Mouse (Mus musculus) spleen, postnatal 4 days (tissue): ENCODE results near the gene Cnih3.

Experiments used
- DNase-seq, 2 experiments: peaks; one replicate each; pipeline ENCODE4 v3.0.0; 2022; ENCODE audit warnings: low spot score in 2 of 2

Gene Cnih3

GRCm38 (mm10) chr1:181352367-181353199, at the start of gene Cnih3:
Gene Cnih3 (plus strand): TSS chr1:181352628.
- DNase-seq = no peak

- no peak for DNase-seq
Observed at GRCm38 (mm10) chr1:181307981-181308380, 44.4 kb upstream of the Cnih3 start.

DNA sequence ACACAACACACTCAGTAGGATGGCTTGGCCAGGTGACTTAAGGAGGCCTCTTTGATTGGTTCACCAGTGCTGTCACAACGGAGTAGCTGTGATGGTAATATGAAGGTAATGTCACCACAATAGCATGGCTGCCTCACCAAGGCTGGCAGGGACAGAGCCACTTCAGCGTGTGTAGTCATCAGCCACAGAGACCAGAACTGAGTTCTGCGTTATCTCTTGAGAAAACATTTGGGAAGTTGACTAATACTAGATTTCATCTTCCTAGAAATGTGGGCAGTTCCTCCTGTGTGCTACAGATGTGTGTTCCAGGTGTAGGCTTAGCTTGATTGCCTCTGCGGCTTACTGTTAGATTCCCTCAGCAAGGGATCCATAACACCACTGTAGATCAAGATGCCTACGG, 41.7 kb upstream of the Cnih3 start:
- no peak for DNase-seq

DNA sequence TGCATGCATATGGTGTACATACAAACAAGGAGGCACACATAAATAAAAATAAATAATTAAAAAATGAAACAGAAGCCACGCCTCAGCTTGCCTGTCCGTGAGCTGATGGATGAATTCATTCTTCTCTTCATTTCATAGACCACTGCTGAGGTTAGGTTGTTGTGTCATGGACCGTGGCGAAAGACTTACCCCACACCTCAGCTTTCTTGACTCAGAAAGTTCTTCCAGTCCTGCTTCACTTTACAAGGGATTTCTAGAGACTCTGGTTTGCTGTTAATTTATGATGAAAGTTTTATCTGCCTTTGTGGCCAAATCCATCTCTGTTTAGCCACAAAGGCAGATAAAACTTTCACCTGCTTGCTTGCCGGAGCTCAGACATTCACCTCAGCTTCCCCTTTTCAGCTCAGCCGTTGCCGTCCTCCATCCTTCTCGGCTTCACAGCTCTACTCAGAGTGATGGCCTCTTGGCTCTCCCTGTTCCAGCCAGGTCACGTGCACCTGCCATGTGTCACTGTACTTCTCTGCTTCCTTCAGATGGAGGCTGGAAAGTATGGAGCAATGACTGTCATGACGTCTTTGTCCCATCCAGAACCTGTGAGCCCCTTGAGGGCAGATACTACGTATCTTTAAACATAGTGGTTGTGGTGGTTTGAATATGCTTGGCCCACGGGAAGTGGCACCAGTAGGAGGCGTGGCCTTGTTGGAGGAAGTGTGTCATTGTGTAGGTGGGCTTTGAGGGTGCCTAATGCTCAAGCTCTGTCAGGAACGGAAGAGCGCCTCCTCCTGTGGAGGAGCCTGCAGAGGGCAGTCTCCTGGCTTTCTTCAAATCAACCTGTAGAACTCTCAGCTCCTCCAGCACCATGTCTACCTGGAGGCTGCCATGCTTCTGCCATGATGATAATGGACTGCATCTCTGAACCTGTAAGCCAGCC, 40.0 kb upstream of the Cnih3 start:
- DNase-seq = no peak

GRCm38 (mm10) chr1:181313046-181313415, 39.4 kb upstream of the Cnih3 start:
- DNase-seq = no peak

DNA sequence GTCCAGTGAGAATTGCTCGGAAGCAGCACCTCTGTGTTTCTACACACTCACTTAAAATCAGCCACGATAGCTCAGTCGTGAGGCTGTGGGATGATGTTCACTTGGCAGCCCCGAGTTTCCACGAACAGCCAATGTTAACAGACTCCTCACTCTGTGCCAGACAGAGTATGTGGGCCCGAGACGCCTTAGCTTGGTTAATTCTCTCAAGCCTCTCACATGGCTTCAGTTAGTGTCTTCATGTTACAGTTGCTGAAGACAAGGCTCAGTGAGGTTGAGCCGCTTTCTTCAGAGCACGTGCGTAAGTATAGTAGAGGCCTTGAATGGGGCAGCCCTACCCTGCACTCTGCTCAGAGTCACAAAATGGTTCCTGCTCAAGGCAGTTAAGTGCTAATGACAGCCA, 38.1 kb upstream of the Cnih3 start:
- no peak for DNase-seq

DNA sequence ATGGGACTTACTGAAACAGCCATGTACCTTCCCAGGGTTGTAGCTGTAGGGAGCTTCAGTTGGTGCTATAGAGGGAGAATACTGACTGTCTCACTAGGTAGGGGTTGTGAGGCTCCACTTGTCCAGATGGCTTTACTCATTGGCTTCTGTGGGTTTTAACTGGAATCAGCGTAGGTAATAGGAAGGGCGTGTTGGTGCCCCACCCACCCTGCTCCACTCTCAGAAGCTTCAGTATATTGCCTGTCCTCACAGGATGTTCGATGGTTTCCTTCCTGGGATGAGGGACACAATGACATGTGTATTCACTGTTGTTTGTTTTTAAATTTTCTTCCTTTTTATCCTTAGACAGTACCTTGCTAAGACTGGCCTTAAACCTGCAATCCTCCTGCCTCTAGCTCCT, 37.1 kb upstream of the Cnih3 start:
- no peak for DNase-seq

- DNase-seq = no peak
Observed at GRCm38 (mm10) chr1:181316571-181316970, 35.9 kb upstream of the Cnih3 start.

DNA sequence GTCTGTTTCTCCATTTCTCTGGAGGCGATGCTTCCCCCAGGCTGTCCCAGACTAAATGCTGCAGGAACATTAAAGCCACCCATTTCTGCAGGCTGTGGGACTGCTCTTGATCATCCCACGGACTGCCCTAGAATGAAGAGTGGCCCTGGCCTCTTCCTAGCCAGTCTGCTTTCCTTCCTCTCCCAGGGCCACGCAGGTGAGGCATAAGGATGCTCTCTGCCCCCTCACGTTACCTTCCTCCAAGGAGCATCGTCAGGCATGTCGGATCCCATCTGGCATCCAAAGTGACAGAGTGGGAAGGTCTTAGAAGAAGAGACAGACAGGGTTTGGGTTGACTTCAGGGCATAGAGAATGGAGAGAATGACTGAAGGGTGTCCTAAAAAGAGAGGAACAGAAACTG, 33.0 kb upstream of the Cnih3 start:
- no peak for DNase-seq

DNA sequence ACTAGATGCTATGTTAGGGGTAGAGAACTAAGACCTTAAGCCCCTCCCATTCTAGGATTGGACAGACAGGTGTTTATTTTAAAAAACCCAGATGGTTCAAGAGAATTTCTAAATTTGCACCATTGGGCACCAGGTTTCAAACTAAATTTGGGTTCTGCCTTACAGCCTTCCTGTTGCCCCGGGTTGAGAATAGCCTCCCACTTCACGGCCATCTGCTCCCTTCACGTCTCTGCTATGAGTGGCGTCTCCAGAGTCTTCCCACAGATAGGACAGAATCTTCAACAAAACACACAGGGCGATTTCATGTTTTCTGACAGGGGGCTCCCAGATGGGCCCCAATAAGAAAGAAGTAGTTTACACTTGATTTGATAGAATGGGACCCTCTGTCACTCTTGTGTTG, 31.3 kb upstream of the Cnih3 start:
- DNase-seq = no peak

DNA sequence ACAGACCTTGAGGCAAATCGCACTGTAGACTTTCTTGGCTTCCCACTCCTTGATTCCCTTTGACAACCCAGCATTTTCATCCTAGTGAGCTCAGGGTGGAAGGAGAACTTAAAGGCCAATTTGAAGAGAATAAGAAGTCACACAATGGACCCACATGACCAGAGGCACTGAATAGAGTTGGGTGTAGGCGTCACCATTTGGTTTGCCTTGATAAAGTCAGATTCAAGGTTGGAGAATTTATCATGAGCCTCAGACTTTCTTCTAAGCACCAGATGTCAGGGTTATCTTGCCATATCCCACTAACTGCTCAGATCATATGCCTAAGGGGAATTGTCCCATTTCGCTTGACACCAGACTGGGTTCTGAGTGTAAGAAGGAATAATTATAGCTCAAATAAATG, 29.3 kb upstream of the Cnih3 start:
- no peak for DNase-seq

DNA sequence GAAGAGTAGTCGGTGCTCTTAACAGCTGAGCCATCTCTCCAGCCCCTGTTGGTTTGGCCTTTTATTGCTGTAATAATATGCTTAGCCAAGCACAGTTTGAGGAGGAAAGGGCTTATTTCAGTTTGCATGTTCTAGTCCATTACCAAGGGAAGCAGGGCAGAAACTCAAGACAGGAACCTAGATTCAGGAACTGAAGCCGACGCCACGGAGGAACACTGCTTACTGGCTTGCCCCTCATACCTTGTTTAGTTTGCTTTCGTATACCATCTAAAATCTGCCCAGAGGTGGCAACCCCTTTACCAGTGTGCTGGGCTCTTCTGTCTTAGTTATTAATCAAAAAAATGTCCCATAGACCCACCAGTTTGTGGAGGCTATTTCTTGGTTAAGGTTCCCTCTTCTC, 25.3 kb upstream of the Cnih3 start:
- DNase-seq = no peak

- DNase-seq = no peak
Observed at GRCm38 (mm10) chr1:181327636-181328420, 24.6 kb upstream of the Cnih3 start.

GRCm38 (mm10) chr1:181329110-181329509, 23.3 kb upstream of the Cnih3 start:
- no peak for DNase-seq

DNA sequence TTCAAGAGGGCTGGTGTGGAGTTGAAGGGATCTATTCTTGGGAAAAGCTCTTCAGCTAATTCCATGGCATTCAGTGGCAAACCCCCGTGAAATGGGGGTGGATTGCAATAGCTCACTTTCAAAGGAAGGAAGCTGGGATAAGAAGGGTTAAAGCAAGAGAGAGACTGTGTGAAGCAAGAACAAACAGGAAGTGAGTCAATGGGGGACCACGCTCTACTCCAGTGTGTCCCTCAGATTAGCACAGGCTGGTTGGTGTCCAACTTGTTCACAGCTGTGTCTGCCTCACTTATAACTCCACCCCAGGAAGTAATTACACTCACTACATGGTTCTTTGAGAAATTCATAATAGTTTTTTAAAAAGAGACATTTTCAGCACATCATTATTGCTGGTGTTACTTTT, 19.8 kb upstream of the Cnih3 start:
- DNase-seq = no peak

GRCm38 (mm10) chr1:181334329-181335018, 18.0 kb upstream of the Cnih3 start:
- DNase-seq = peak; percentile 79 to 85

GRCm38 (mm10) chr1:181335019-181335365, 17.4 kb upstream of the Cnih3 start:
- DNase-seq = peak in 1 of 2 experiments; percentile 73

- DNase-seq = peak in 1 of 2 experiments; percentile 73
Observed at GRCm38 (mm10) chr1:181335388-181335787, 17.0 kb upstream of the Cnih3 start.

GRCm38 (mm10) chr1:181336857-181337256, 15.6 kb upstream of the Cnih3 start:
- DNase-seq = no peak

- no peak for DNase-seq
Observed at GRCm38 (mm10) chr1:181339106-181339505, 13.3 kb upstream of the Cnih3 start.

GRCm38 (mm10) chr1:181345547-181345946, 6.9 kb upstream of the Cnih3 start:
- DNase-seq = peak; percentile 49 to 77

DNA sequence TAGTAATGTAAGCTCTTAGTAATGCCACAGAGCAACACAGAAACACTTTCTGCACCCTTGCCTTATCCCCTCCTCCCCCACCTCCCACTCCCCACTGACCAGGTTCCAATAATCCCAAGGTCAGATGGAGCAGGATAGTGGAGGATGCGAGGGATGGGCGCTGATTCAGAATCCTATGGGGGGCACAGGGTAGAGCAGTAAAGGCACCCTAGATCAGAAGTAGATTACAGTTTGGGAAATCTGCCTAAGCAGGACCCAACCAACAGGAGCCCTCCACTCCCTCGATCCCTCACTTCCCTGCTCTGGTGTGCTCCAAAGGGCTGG, 423 bp upstream of the Cnih3 start:
- no peak for DNase-seq
